Mouse (Mus musculus): ENCODE results near the gene Pik3r3. TPM values are rescaled to one million over a fixed set of nuclear protein-coding genes. Genes with fewer than 3 reads are reported as not detected.

Pik3r3 gene
- polyA plus RNA-seq, 1 experiment from 2014 or later: 22.2 TPM

- Histone ChIP-seq H3K4me3 (ENCODE audit: low read length) (no peak overlapping the region), H3K27me3 (ENCODE audit: insufficient read depth, low read length) (no peaks in the 10 kb centered on the region), H3K4me2 (replicated peaks; ENCODE audit: low read depth, low read length) (no peak overlapping the region), H3K4me1 (ENCODE audit: insufficient read depth, low read length) (no peaks in the 10 kb centered on the region), H3K27ac (ENCODE audit: low read length) (no peak overlapping the region), H3K9ac (replicated peaks; ENCODE audit: low read length) (no peak overlapping the region), H3K36me3 (ENCODE audit: insufficient read depth, low read length) (no peaks in the 10 kb centered on the region), H3K9me3 (ENCODE audit: low read length) (no peaks in the 10 kb centered on the region)
- 93% methylated on average over 3 of the region's 3 CpGs for WGBS
- ATAC-seq (ENCODE audit: low FRiP score, low TSS enrichment): no peak
These were observed 28.6 kb downstream of the Pik3r3 start for GRCm38 (mm10) chr4:116249986-116250385.

- H3K27ac ChIP-seq (ENCODE audit: low read length): no peak overlapping the region
- H3K4me3 ChIP-seq (ENCODE audit: low read length): no peak overlapping the region
- H3K9ac ChIP-seq (replicated peaks; ENCODE audit: low read length): no peak overlapping the region
- no peaks in the 10 kb centered on the region for H3K4me1 ChIP-seq (ENCODE audit: insufficient read depth, low read length)
- ATAC-seq (ENCODE audit: low FRiP score, low TSS enrichment): no peak
- no peak overlapping the region for H3K4me2 ChIP-seq (replicated peaks; ENCODE audit: low read depth, low read length)
- 93% methylated on average over 6 of the region's 6 CpGs for WGBS
- H3K36me3 ChIP-seq (ENCODE audit: insufficient read depth, low read length): peaks cover 15% of the 10 kb centered on the region
- no peaks in the 10 kb centered on the region for H3K9me3 ChIP-seq (ENCODE audit: low read length)
- no peaks in the 10 kb centered on the region for H3K27me3 ChIP-seq (ENCODE audit: insufficient read depth, low read length)
These were observed 46.8 kb downstream of the Pik3r3 start for GRCm38 (mm10) chr4:116268220-116268619.

DNA sequence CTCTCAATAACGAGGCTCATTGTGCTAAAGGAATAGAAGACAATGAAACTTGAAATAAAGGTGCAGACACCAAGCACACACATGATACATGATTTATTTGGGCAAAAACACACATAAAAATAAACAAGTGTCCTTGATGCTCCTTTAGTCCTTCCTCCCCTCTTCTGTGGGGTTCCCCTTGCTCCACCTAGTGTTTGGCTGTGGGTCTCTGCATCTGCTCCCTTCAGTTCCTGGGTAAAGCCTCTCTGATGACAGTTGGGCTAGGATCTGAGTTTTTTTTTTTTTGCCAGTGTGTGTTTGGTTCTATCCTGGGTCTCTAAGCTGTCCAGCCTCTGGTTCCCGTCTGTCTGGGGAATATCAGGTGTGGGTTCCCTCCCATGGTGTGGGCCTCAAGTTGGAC, 60.8 kb downstream of the Pik3r3 start:
- Histone ChIP-seq H3K4me2 (replicated peaks; ENCODE audit: low read depth, low read length) (no peak overlapping the region), H3K27ac (ENCODE audit: low read length) (no peak overlapping the region), H3K9ac (replicated peaks; ENCODE audit: low read length) (no peak overlapping the region), H3K9me3 (ENCODE audit: low read length) (no peaks in the 10 kb centered on the region), H3K36me3 (ENCODE audit: insufficient read depth, low read length) (peaks cover 9% of the 10 kb centered on the region), H3K4me1 (ENCODE audit: insufficient read depth, low read length) (no peaks in the 10 kb centered on the region), H3K4me3 (ENCODE audit: low read length) (no peak overlapping the region), H3K27me3 (ENCODE audit: insufficient read depth, low read length) (no peaks in the 10 kb centered on the region)
- no peak for ATAC-seq (ENCODE audit: low FRiP score, low TSS enrichment)
- 79% methylated on average over 2 of the region's 2 CpGs for WGBS

DNA sequence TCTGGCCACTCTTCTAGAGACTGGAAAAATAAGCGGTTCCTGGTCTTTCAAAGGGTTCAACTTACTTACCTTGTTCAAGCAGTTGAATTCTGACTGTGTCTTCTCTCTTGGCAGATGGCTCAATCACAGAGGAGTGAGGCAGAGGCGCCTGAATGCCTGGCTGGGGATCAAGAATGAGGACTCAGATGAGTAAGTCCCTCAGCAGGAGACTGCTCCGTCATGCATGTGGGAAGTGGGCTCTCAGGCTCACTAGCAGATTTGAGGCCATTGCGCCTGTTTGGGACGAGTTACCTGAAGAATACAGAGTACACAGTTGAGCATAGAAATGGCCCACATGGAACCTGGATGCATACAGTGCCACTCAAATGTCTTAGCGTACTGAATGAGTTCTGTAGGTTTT, 70.1 kb downstream of the Pik3r3 start:
- no peak overlapping the region for H3K9ac ChIP-seq (replicated peaks; ENCODE audit: low read length)
- no peaks in the 10 kb centered on the region for H3K27me3 ChIP-seq (ENCODE audit: insufficient read depth, low read length)
- peaks cover 36% of the 10 kb centered on the region for H3K36me3 ChIP-seq (ENCODE audit: insufficient read depth, low read length)
- H3K4me1 ChIP-seq (ENCODE audit: insufficient read depth, low read length): no peaks in the 10 kb centered on the region
- no peak overlapping the region for H3K4me2 ChIP-seq (replicated peaks; ENCODE audit: low read depth, low read length)
- no peak overlapping the region for H3K27ac ChIP-seq (ENCODE audit: low read length)
- WGBS: 94% methylated on average over 6 of the region's 6 CpGs
- ATAC-seq (ENCODE audit: low FRiP score, low TSS enrichment): no peak
- H3K4me3 ChIP-seq (ENCODE audit: low read length): no peak overlapping the region
- no peaks in the 10 kb centered on the region for H3K9me3 ChIP-seq (ENCODE audit: low read length)

- Histone ChIP-seq H3K36me3 (ENCODE audit: insufficient read depth, low read length) (peaks cover 25% of the 10 kb centered on the region), H3K4me1 (ENCODE audit: insufficient read depth, low read length) (no peaks in the 10 kb centered on the region), H3K9me3 (ENCODE audit: low read length) (no peaks in the 10 kb centered on the region), H3K27ac (ENCODE audit: low read length) (no peak overlapping the region), H3K27me3 (ENCODE audit: insufficient read depth, low read length) (no peaks in the 10 kb centered on the region), H3K4me3 (ENCODE audit: low read length) (no peak overlapping the region), H3K9ac (replicated peaks; ENCODE audit: low read length) (no peak overlapping the region), H3K4me2 (replicated peaks; ENCODE audit: low read depth, low read length) (no peak overlapping the region)
- 88% methylated on average over 12 of the region's 12 CpGs for WGBS
- ATAC-seq (ENCODE audit: low FRiP score, low TSS enrichment): no peak
These were observed 71.9 kb downstream of the Pik3r3 start for GRCm38 (mm10) chr4:116293296-116293695.

- Histone ChIP-seq H3K9ac (replicated peaks; ENCODE audit: low read length) (no peak overlapping the region), H3K27me3 (ENCODE audit: insufficient read depth, low read length) (no peaks in the 10 kb centered on the region), H3K4me1 (ENCODE audit: insufficient read depth, low read length) (no peaks in the 10 kb centered on the region), H3K9me3 (ENCODE audit: low read length) (no peaks in the 10 kb centered on the region), H3K36me3 (ENCODE audit: insufficient read depth, low read length) (peaks cover 14% of the 10 kb centered on the region; the same call in 1 of the 2 replicates), H3K27ac (ENCODE audit: low read length) (no peak overlapping the region), H3K4me2 (replicated peaks; ENCODE audit: low read depth, low read length) (no peak overlapping the region), H3K4me3 (ENCODE audit: low read length) (no peak overlapping the region)
- ATAC-seq (ENCODE audit: low FRiP score, low TSS enrichment): no peak
- WGBS: 40% methylated on average over 4 of the region's 4 CpGs
These were observed 79.5 kb downstream of the Pik3r3 start for GRCm38 (mm10) chr4:116300878-116301355.

DNA sequence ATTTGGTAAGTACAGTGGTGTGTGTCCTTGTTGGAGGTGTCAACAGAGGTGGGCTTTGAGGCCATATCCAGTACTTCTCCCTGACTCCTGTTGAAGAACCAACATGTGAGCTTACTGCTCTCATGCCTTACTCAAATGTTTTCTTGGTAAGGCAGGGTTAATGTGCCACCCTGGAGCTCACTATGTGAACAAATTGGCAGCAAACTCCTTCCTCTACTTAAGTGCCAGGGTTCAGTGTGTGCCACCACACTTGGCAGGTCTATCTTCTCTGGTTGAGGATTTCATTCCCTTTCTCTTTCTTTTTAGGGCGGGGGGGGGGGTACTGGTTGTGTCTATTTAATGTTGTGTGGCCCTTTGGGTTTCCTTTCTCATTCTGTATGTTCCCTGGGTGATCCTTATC, 83.1 kb downstream of the Pik3r3 start:
- Histone ChIP-seq H3K36me3 (ENCODE audit: insufficient read depth, low read length) (peaks cover 32% of the 10 kb centered on the region), H3K27me3 (ENCODE audit: insufficient read depth, low read length) (no peaks in the 10 kb centered on the region), H3K4me1 (ENCODE audit: insufficient read depth, low read length) (no peaks in the 10 kb centered on the region), H3K27ac (ENCODE audit: low read length) (no peak overlapping the region), H3K9ac (replicated peaks; ENCODE audit: low read length) (no peak overlapping the region), H3K4me2 (replicated peaks; ENCODE audit: low read depth, low read length) (no peak overlapping the region), H3K9me3 (ENCODE audit: low read length) (no peaks in the 10 kb centered on the region), H3K4me3 (ENCODE audit: low read length) (no peak overlapping the region)
- 44% methylated on average over 1 of the region's 1 CpGs for WGBS
- no peak for ATAC-seq (ENCODE audit: low FRiP score, low TSS enrichment)

GRCm38 (mm10) chr4:116317575-116317974, 96.2 kb downstream of the Pik3r3 start:
- H3K4me1 ChIP-seq (ENCODE audit: insufficient read depth, low read length): no peaks in the 10 kb centered on the region
- WGBS: 95% methylated on average over 4 of the region's 4 CpGs
- no peaks in the 10 kb centered on the region for H3K9me3 ChIP-seq (ENCODE audit: low read length)
- H3K27me3 ChIP-seq (ENCODE audit: insufficient read depth, low read length): no peaks in the 10 kb centered on the region
- no peak for ATAC-seq (ENCODE audit: low FRiP score, low TSS enrichment)
- H3K4me3 ChIP-seq (ENCODE audit: low read length): no peak overlapping the region
- H3K27ac ChIP-seq (ENCODE audit: low read length): no peak overlapping the region
- peaks cover 57% of the 10 kb centered on the region for H3K36me3 ChIP-seq (ENCODE audit: insufficient read depth, low read length)
- H3K4me2 ChIP-seq (replicated peaks; ENCODE audit: low read depth, low read length): no peak overlapping the region
- H3K9ac ChIP-seq (replicated peaks; ENCODE audit: low read length): no peak overlapping the region

DNA sequence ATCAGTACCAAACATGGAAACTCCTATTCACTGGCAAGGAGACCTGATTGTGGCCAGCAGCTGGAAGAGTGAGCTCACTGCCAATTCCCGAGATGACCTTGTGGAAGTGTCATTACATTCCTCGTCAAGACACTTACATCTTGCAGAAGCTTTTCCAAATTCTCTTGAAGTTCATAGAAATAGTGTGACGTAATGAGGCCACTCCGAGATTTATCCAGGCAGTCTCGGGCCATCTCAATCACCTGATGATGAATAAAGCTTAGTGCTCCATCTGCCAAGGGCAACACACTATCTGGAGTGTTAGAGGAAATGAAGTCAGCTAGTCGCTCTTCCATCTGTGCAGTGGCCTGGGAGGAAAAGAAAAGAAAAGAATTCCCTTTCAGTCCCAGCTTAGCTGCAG, 100.7 kb downstream of the Pik3r3 start:
- H3K9me3 ChIP-seq (ENCODE audit: low read length): no peaks in the 10 kb centered on the region
- no peaks in the 10 kb centered on the region for H3K27me3 ChIP-seq (ENCODE audit: insufficient read depth, low read length)
- H3K4me3 ChIP-seq (ENCODE audit: low read length): no peak overlapping the region
- WGBS: 93% methylated on average over 6 of the region's 6 CpGs
- H3K27ac ChIP-seq (ENCODE audit: low read length): no peak overlapping the region
- H3K9ac ChIP-seq (replicated peaks; ENCODE audit: low read length): no peak overlapping the region
- H3K4me2 ChIP-seq (replicated peaks; ENCODE audit: low read depth, low read length): no peak overlapping the region
- ATAC-seq (ENCODE audit: low FRiP score, low TSS enrichment): no peak
- H3K4me1 ChIP-seq (ENCODE audit: insufficient read depth, low read length): no peaks in the 10 kb centered on the region
- peaks cover 42% of the 10 kb centered on the region for H3K36me3 ChIP-seq (ENCODE audit: insufficient read depth, low read length)

GRCm38 (mm10) chr4:116329256-116329655, 107.8 kb downstream of the Pik3r3 start:
- Histone ChIP-seq H3K4me2 (replicated peaks; ENCODE audit: low read depth, low read length) (no peak overlapping the region), H3K27ac (ENCODE audit: low read length) (no peak overlapping the region), H3K9ac (replicated peaks; ENCODE audit: low read length) (no peak overlapping the region), H3K4me3 (ENCODE audit: low read length) (no peak overlapping the region), H3K36me3 (ENCODE audit: insufficient read depth, low read length) (peaks cover 17% of the 10 kb centered on the region; the same call in 1 of the 2 replicates), H3K27me3 (ENCODE audit: insufficient read depth, low read length) (no peaks in the 10 kb centered on the region), H3K9me3 (ENCODE audit: low read length) (no peaks in the 10 kb centered on the region), H3K4me1 (ENCODE audit: insufficient read depth, low read length) (no peaks in the 10 kb centered on the region)
- no peak for ATAC-seq (ENCODE audit: low FRiP score, low TSS enrichment)
- 95% methylated on average over 3 of the region's 3 CpGs for WGBS
